Comparison of ENCODE assay signal across 11 mouse cellular contexts in genomic region chr5:116894575-116894974, GRCm38 (mm10).
DNase-seq lines count a peak whose midpoint lies in the region; ATAC-seq and TF ChIP-seq lines count a peak whose summit lies in the region.
"Had no signal": no experiment of that assay in that cellular context is flagged by ENCODE, and none has a peak within 500 bp of the region (broad histone marks: within the 10 kb centered on the region; RNA-seq: fewer than 3 reads in every experiment).

No protein-coding gene starts in this region.

- H3K4me3 ChIP-seq in heart, postnatal 0 days (ENCODE audit: low read depth, low read length) = no peak overlapping the region
- H3K4me3 ChIP-seq in neural tube, embryonic 13.5 days = no peak overlapping the region
- no peak overlapping the region for H3K4me3 ChIP-seq in forebrain, embryonic 11.5 days (ENCODE audit: low read depth, low read length)
- no peak overlapping the region for H3K4me3 ChIP-seq in stomach, postnatal 0 days (ENCODE audit: low read depth, low read length)

- ATAC-seq in heart, postnatal 0 days (ENCODE audit: insufficient read depth, low read depth) = no peak
- no peak for ATAC-seq in neural tube, embryonic 13.5 days (ENCODE audit: low read depth)
- no peak for ATAC-seq in forebrain, embryonic 11.5 days (replicated peaks; ENCODE audit: low FRiP score)
- ATAC-seq in stomach, postnatal 0 days (ENCODE audit: low FRiP score, low TSS enrichment) = no peak

- no peak overlapping the region for H3K4me2 ChIP-seq in heart, postnatal 0 days (ENCODE audit: low read depth, low read length)
- H3K4me2 ChIP-seq in neural tube, embryonic 13.5 days = no peak overlapping the region
- H3K4me2 ChIP-seq in forebrain, embryonic 11.5 days (ENCODE audit: low read depth, low read length, severe bottlenecking) = no peak overlapping the region
- no peak overlapping the region for H3K4me2 ChIP-seq in stomach, postnatal 0 days (replicated peaks; ENCODE audit: low read depth)
- H3K4me2 ChIP-seq: heart, embryonic 11.5 days had no signal

- H3K4me1 ChIP-seq in heart, postnatal 0 days (ENCODE audit: control insufficient read depth, insufficient read depth) = no peaks in the 10 kb centered on the region
- H3K4me1 ChIP-seq in neural tube, embryonic 13.5 days (replicated peaks) = peaks cover 9% of the 10 kb centered on the region
- no peaks in the 10 kb centered on the region; the same call in 1 of the 2 replicates for H3K4me1 ChIP-seq in forebrain, embryonic 11.5 days (replicated peaks; ENCODE audit: control insufficient read depth, insufficient read depth, low read length)
- no peaks in the 10 kb centered on the region for H3K4me1 ChIP-seq in stomach, postnatal 0 days (replicated peaks; ENCODE audit: control insufficient read depth, insufficient read depth)

- H3K27ac ChIP-seq in heart, postnatal 0 days (ENCODE audit: low read depth) = no peak overlapping the region
- peak overlapping the region; percentile 67; the same call in 1 of the 2 replicates for H3K27ac ChIP-seq in neural tube, embryonic 13.5 days (replicated peaks)
- peak overlapping the region; percentile 79; the same call in 1 of the 2 replicates for H3K27ac ChIP-seq in forebrain, embryonic 11.5 days (ENCODE audit: low read depth, low read length)
- no peak overlapping the region for H3K27ac ChIP-seq in stomach, postnatal 0 days (replicated peaks)

- H3K36me3 ChIP-seq in heart, postnatal 0 days (replicated peaks; ENCODE audit: control insufficient read depth, insufficient read depth, low read length) = no peaks in the 10 kb centered on the region
- H3K36me3 ChIP-seq in neural tube, embryonic 13.5 days = no peaks in the 10 kb centered on the region
- no peaks in the 10 kb centered on the region for H3K36me3 ChIP-seq in forebrain, embryonic 11.5 days (ENCODE audit: control insufficient read depth, insufficient read depth, low read length)
- no peaks in the 10 kb centered on the region for H3K36me3 ChIP-seq in stomach, postnatal 0 days (ENCODE audit: control insufficient read depth, insufficient read depth, low read length)

- no peak for DNase-seq in heart, postnatal 0 days (ENCODE audit: low spot score)
- DNase-seq in heart, adult 9 months (ENCODE audit: low spot score in 2 of 2) = no peak
- no peak for DNase-seq in neural tube, embryonic 10.5 days (ENCODE audit: extremely low spot score, low spot score)
- no peak for DNase-seq in forebrain, embryonic 11.5 days (ENCODE audit: low spot score)
- DNase-seq in stomach, postnatal 0 days (ENCODE audit: low spot score) = no peak
- no peak for DNase-seq in left cerebral cortex, adult 9 months (ENCODE audit: low spot score in 2 of 2)
- DNase-seq in right cerebral cortex, postnatal 10 days (ENCODE audit: low spot score in 2 of 2) = no peak
- DNase-seq: kidney, adult 8-10 months; lung, postnatal 14 days had no signal

- H3K9ac ChIP-seq in heart, postnatal 0 days (replicated peaks; ENCODE audit: low read depth, low read length) = no peak overlapping the region
- no peak overlapping the region for H3K9ac ChIP-seq in neural tube, embryonic 13.5 days
- H3K9ac ChIP-seq in forebrain, embryonic 11.5 days (ENCODE audit: low read length) = no peak overlapping the region
- H3K9ac ChIP-seq in stomach, postnatal 0 days (ENCODE audit: low read length) = no peak overlapping the region

- TF ChIP-seq EP300 in heart, postnatal 0 days (IDR thresholded peaks at IDR 0.05; ENCODE audit: low read depth) = no peak
- TF ChIP-seq EP300 in stomach, postnatal 0 days (optimal IDR thresholded peaks at IDR 0.05) = no peak

- 0 out of 2 replicates have a peak, but pooled peaks cover 4% of the 10 kb centered on the region for H3K9me3 ChIP-seq in heart, postnatal 0 days (replicated peaks; ENCODE audit: control insufficient read depth, low read length)
- no peaks in the 10 kb centered on the region for H3K9me3 ChIP-seq in neural tube, embryonic 13.5 days
- H3K9me3 ChIP-seq in forebrain, embryonic 11.5 days (ENCODE audit: control insufficient read depth, low read length) = no peaks in the 10 kb centered on the region
- no peaks in the 10 kb centered on the region for H3K9me3 ChIP-seq in stomach, postnatal 0 days (ENCODE audit: control insufficient read depth, low read length)

- 0 out of 2 replicates have a peak, but pooled peaks have one; percentile 6 for TF ChIP-seq CTCF in heart, postnatal 0 days (IDR thresholded peaks at IDR 0.05; ENCODE audit: low read depth)
- 0 out of 2 replicates have a peak, but pooled peaks have one; percentile 35 for TF ChIP-seq CTCF in stomach, postnatal 0 days (IDR thresholded peaks at IDR 0.05; ENCODE audit: low read depth)

- H3K27me3 ChIP-seq in heart, postnatal 0 days (ENCODE audit: control insufficient read depth, insufficient read depth, low read length) = no peaks in the 10 kb centered on the region
- 0 out of 2 replicates have a peak, but pooled peaks cover 5% of the 10 kb centered on the region for H3K27me3 ChIP-seq in neural tube, embryonic 13.5 days
- no peaks in the 10 kb centered on the region for H3K27me3 ChIP-seq in forebrain, embryonic 11.5 days (ENCODE audit: control insufficient read depth, insufficient read depth, low read length)
- no peaks in the 10 kb centered on the region for H3K27me3 ChIP-seq in stomach, postnatal 0 days (ENCODE audit: control insufficient read depth, insufficient read depth, low read length)

- WGBS in heart, postnatal 0 days = 76% methylated on average over 6 of the region's 6 CpGs
- WGBS in neural tube, embryonic 13.5 days = 81% methylated on average over 6 of the region's 6 CpGs
- WGBS in forebrain, embryonic 11.5 days = 79% methylated on average over 6 of the region's 6 CpGs
- 82% methylated on average over 6 of the region's 6 CpGs for WGBS in stomach, postnatal 0 days

Comparison
In these comparisons a context has a peak if more than half of its experiments do, and no peak if none do; other contexts are left out.
1. H3K27ac ChIP-seq: peak in neural tube, embryonic 13.5 days (single experiment) and forebrain, embryonic 11.5 days (single experiment); none in heart, postnatal 0 days (single experiment) and stomach, postnatal 0 days (single experiment).